Mouse (Mus musculus) MEL (cell line): Measurements from ENCODE around the gene Tmem253. TPM values are rescaled to one million over a fixed set of nuclear protein-coding genes. Genes with fewer than 3 reads are reported as not detected.

Source experiments
- DNase-seq: peaks from one replicate; pipeline ENCODE4 v3.0.0; 2011; ENCODE audit warnings: low read depth, low spot score
- H3K27ac ChIP-seq: 2 replicates; pipeline ENCODE4 v1.5.1; 2012; ENCODE audit warnings: low read depth, mild to moderate bottlenecking, control low read depth, low read length, moderate library complexity; ENCODE audit not compliant: control insufficient read depth
- H3K27me3 ChIP-seq, 2 experiments: fragments of 150-350 bp in 1 of 2; sonication (generic) in 1 of 2; 2 replicates each; pipeline ENCODE4 v1.6.1; 2012; ENCODE audit warnings: low read length in 2 of 2, mild to moderate bottlenecking in 2 of 2, improper control_type of control experiment in 1 of 2, moderate library complexity in 1 of 2; ENCODE audit not compliant: insufficient read depth in 2 of 2, control insufficient read depth in 1 of 2
- H3K36me3 ChIP-seq, 2 experiments: 2 replicates each; pipeline ENCODE4 v1.6.1; 2012 to 2014; ENCODE audit warnings: low read length in 2 of 2, improper control_type of control experiment in 1 of 2, inconsistent platforms in 1 of 2, mild to moderate bottlenecking in 1 of 2; ENCODE audit not compliant: insufficient read depth in 2 of 2, control insufficient read depth in 1 of 2
- H3K4me1 ChIP-seq, 2 experiments: fragments of 150-350 bp in 1 of 2; sonication (generic) in 1 of 2; 2 replicates each; pipeline ENCODE4 v1.6.1; 2012; ENCODE audit warnings: low read length in 2 of 2, improper control_type of control experiment in 1 of 2, mild to moderate bottlenecking in 1 of 2; ENCODE audit not compliant: insufficient read depth in 2 of 2, control insufficient read depth in 1 of 2
- H3K4me3 ChIP-seq, 2 experiments: fragments of 150-350 bp in 1 of 2; sonication (generic) in 1 of 2; 2 replicates each; pipeline ENCODE4 v1.5.1; 2012; ENCODE audit warnings: low read depth in 2 of 2, low read length in 2 of 2, mild to moderate bottlenecking in 2 of 2, moderate library complexity in 2 of 2, control low read depth in 1 of 2, improper control_type of control experiment in 1 of 2; ENCODE audit not compliant: control insufficient read depth in 1 of 2, insufficient read depth in 1 of 2
- H3K79me2 ChIP-seq: 2 replicates; pipeline ENCODE4 v1.6.1; 2012; ENCODE audit warnings: mild to moderate bottlenecking, low read length, moderate library complexity; ENCODE audit not compliant: control insufficient read depth, poor library complexity, insufficient read depth
- H3K9ac ChIP-seq: 2 replicates; pipeline ENCODE4 v1.6.1; 2012; ENCODE audit warnings: low read depth, mild to moderate bottlenecking, control low read depth, low read length, moderate library complexity; ENCODE audit not compliant: control insufficient read depth, poor library complexity, severe bottlenecking
- H3K9me3 ChIP-seq: fragments of 150-350 bp; sonication (generic); replicated peaks from 2 replicates; pipeline ENCODE4 v1.6.1; 2012; ENCODE audit warnings: mild to moderate bottlenecking, low read length, improper control_type of control experiment, moderate library complexity; ENCODE audit not compliant: insufficient read depth
- BHLHE40 ChIP-seq: IDR thresholded peaks from 2 replicates; pipeline ENCODE4 v1.6.1; 2012; ENCODE audit warnings: low read depth, mild to moderate bottlenecking, inconsistent platforms, low read length, improper control_type of control experiment, borderline replicate concordance
- CTCF ChIP-seq, 3 experiments: IDR thresholded peaks in 2 of 3; conservative IDR thresholded peaks in 1 of 3; 2 replicates each; pipeline ENCODE4 v1.5.1; 2011 to 2012; ENCODE audit warnings: low read length in 3 of 3, low read depth in 2 of 3, mild to moderate bottlenecking in 2 of 3, improper control_type of control experiment in 1 of 3, inconsistent platforms in 1 of 3, mixed read lengths in 1 of 3, moderate library complexity in 1 of 3; ENCODE audit not compliant: control insufficient read depth in 1 of 3, insufficient read depth in 1 of 3, poor library complexity in 1 of 3, severe bottlenecking in 1 of 3
- E2F4 ChIP-seq: IDR thresholded peaks from 2 replicates; pipeline ENCODE4 v1.6.1; 2011; ENCODE audit warnings: low read depth, low read length, improper control_type of control experiment, borderline replicate concordance
- MAFK ChIP-seq: IDR thresholded peaks from 2 replicates; pipeline ENCODE4 v1.6.1; 2011; ENCODE audit warnings: low read depth, mild to moderate bottlenecking, low read length, improper control_type of control experiment, borderline replicate concordance
- MAX ChIP-seq: IDR thresholded peaks from 2 replicates; pipeline ENCODE4 v1.6.1; 2011; ENCODE audit warnings: low read length, improper control_type of control experiment
- MEF2A ChIP-seq: IDR thresholded peaks from 2 replicates; pipeline ENCODE4 v1.6.1; 2014; ENCODE audit warnings: low read depth, mild to moderate bottlenecking, inconsistent platforms, low read length, improper control_type of control experiment; ENCODE audit not compliant: poor library complexity, insufficient replicate concordance, severe bottlenecking; ENCODE audit errors: extremely low read depth
- MYB ChIP-seq: IDR thresholded peaks from 2 replicates; pipeline ENCODE4 v1.6.1; 2011; ENCODE audit warnings: mild to moderate bottlenecking, low read depth, low read length, improper control_type of control experiment
- MYC ChIP-seq: IDR thresholded peaks from 2 replicates; pipeline ENCODE4 v1.6.1; 2011; ENCODE audit warnings: low read depth, mild to moderate bottlenecking, low read length, improper control_type of control experiment, moderate library complexity
- RCOR1 ChIP-seq: IDR thresholded peaks from 2 replicates; pipeline ENCODE4 v1.6.1; 2012; ENCODE audit warnings: low read depth, mild to moderate bottlenecking, inconsistent platforms, low read length, improper control_type of control experiment
- SMC3 ChIP-seq: IDR thresholded peaks from 2 replicates; pipeline ENCODE4 v1.6.1; 2011; ENCODE audit warnings: low read depth, low read length, improper control_type of control experiment
- TAL1 ChIP-seq: IDR thresholded peaks from 2 replicates; pipeline ENCODE4 v1.6.1; 2012; ENCODE audit warnings: mild to moderate bottlenecking, inconsistent platforms, low read length, moderate library complexity, mixed read lengths
- TBP ChIP-seq: IDR thresholded peaks from 2 replicates; pipeline ENCODE4 v1.8.0; 2011; ENCODE audit warnings: low read depth, low read length, improper control_type of control experiment
- TCF12 ChIP-seq: IDR thresholded peaks from 2 replicates; pipeline ENCODE4 v1.6.1; 2014; ENCODE audit warnings: low read depth, mild to moderate bottlenecking, inconsistent platforms, low read length, improper control_type of control experiment, moderate library complexity
- UBTF ChIP-seq: IDR thresholded peaks from 2 replicates; pipeline ENCODE4 v1.6.1; 2012; ENCODE audit warnings: low read depth, mild to moderate bottlenecking, inconsistent platforms, low read length, improper control_type of control experiment, moderate library complexity, borderline replicate concordance; ENCODE audit not compliant: insufficient read depth
- polyA plus RNA-seq, 2 experiments: library from polyadenylated mRNA; stranded (reverse) in 1 of 2; unstranded in 1 of 2; fragments of >175 nt in 1 of 2; fragments of >200 nt in 1 of 2; gene quantifications; 2 replicates each; pipeline versions ENCODE4 v1.2.1 to v1.2.4; 2012; ENCODE audit warnings: low replicate concordance in 2 of 2, low read depth in 1 of 2; ENCODE audit not compliant: insufficient read length in 2 of 2, insufficient read depth in 1 of 2, missing spikeins in 1 of 2
- total RNA-seq: library from RNA; depleted of rRNA; stranded (reverse); fragments of 300-350 nt; gene quantifications from 2 replicates; pipeline ENCODE4 v1.2.3, GENCODE M21; 2012

Gene Tmem253
- total and polyA plus RNA-seq, 3 experiments, result 0.46 to 3.6 TPM; not detected in 1

DNA sequence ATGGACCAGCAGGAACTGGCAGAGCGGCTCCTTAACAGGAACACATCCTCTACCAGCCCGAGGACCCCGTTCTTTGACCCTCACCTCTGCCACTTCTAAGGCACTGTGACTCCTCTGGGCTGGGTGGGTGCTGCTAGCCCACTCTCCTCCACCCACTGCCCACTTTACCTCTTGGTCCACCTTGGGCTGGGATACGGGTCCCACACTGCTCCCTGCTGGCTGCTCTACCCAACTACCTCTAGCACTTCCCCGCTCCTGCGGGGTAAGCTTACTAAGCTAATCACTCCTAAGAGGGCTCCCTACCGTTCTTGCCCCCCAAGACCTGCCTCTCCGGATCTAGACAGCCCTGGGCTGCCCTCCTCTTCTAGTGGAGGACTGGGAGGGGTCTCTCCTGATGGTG is 9.2 kb upstream of the Tmem253 start:
- Histone ChIP-seq H3K36me3 (no peaks in the 10 kb centered on the region; a peak in 1 of 4 replicates), H3K79me2 (no peaks in the 10 kb centered on the region), H3K9me3 (no peaks in the 10 kb centered on the region), H3K27ac (no peak overlapping the region), H3K27me3 (no peaks in the 10 kb centered on the region), H3K4me3 (no peak overlapping the region), H3K9ac (no peak overlapping the region), H3K4me1 (no peaks in the 10 kb centered on the region)
- no peak for DNase-seq
- TF ChIP-seq E2F4, result no peak
- TF ChIP-seq CTCF (IDR thresholded peaks at IDR 0.05 in 2 of 3, conservative IDR thresholded peaks at IDR 0.05 in 1 of 3; ENCODE audit: control insufficient read depth in 1 of 3, insufficient read depth in 1 of 3, low read depth in 2 of 3, low read length in 3 of 3, poor library complexity in 1 of 3, severe bottlenecking in 1 of 3), result peak in 2 of 3 experiments; percentile 31 to 52; a peak in 4 of 6 replicates
- TF ChIP-seq SMC3, result peak; percentile 34; the same call in 1 of the 2 replicates

DNA sequence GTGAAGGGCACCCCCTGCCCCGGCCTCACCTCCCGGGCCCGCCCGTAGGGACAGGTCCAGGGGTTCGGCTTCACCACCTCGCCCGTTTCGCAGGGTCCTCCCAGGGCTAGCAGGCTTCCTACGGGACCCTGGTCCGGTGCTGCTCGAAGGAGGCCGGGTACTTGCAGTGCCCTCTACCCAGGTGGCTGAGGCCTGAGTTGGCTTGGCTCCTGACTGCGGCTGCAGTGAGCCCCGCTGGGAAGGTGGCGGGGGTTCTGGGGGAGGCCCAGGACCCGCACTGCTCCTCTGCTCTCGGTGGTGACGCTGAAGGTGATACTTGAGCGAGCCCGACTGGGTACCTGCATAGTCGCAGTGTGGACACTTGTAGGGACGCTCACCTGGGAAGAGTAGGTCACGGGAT is 8.7 kb upstream of the Tmem253 start:
- no peaks in the 10 kb centered on the region for H3K9me3 ChIP-seq
- TF ChIP-seq E2F4 (no peak), RCOR1 (no peak), BHLHE40 (no peak), UBTF (no peak), TBP (no peak), MEF2A (no peak), TAL1 (no peak), MAFK (no peak), MAX (no peak), SMC3 (no peak), MYB (no peak), TCF12 (no peak), MYC (no peak)
- H3K9ac ChIP-seq, result no peak overlapping the region
- no peak overlapping the region for H3K27ac ChIP-seq
- no peaks in the 10 kb centered on the region for H3K4me1 ChIP-seq
- no peak overlapping the region for H3K4me3 ChIP-seq
- H3K36me3 ChIP-seq, result no peaks in the 10 kb centered on the region; a peak in 1 of 4 replicates
- H3K27me3 ChIP-seq, result no peaks in the 10 kb centered on the region
- H3K79me2 ChIP-seq, result no peaks in the 10 kb centered on the region
- DNase-seq, result no peak
